Mouse (Mus musculus): ENCODE results near the gene Dclk1.
"Not testable (repeated sequence)": the region's sequence is repeated elsewhere in the genome, so short reads cannot be mapped to it uniquely, and the experiment has no call there.

Dclk1 gene

DNA sequence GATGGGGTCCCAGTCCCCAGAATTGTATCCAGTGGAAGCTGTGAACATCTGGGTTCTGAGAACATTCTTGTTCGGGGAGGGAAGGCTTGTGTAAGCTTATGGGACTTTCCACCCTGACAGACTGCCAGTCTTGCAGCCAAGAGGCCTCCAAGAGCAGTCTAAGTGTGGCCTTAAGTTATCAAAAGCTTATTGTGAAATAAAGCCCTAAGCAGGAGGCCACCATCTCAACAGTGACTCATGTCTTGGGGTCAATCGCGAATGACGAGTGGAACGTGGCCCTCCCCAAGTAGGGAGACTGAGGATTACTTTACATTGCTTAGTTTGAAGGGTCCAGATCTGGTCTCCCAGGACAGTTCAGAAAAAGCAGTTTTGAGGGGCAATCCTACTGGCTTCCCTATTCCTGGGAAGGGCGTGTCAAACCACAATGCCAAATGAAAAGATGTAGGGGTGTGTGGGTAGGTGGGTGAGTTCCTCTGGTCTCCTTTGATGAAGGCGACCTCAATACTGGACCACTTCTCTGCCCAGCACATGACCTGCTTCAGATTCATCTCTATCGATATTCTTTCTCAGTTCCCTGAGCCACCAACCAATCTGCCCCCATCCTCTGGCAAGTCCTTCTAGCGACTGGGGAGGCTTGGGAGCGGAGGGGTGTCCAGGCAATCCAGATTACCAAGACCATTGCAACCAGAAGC, at the start of gene Dclk1:
TSS of gene Dclk1 (plus strand) at position 635 of the 692 bp plus-strand sequence.
- DNase-seq (ENCODE audit: extremely low spot score, low read depth, low spot score) = no peak

DNA sequence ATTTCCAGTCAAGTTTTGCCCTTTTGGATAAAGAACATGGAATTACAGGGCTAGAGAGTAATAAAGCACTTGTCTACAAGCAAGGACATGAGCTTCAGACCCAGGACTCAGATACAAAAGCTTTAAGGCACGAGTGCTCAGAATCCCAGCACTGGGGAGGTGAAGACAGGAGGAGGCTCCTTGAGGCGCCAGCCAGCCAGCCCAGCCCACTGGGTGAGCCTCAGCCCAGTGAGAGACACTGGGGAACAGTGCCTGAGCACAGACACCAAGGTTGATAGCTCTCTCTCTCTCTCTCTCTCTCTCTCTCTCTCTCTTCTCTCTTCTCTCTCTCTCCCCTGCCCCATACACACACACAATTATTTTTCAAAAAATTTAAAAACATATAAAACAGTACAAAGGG, 48.8 kb upstream of the Dclk1 start:
- no peak for DNase-seq (ENCODE audit: extremely low spot score, low read depth, low spot score)

DNA sequence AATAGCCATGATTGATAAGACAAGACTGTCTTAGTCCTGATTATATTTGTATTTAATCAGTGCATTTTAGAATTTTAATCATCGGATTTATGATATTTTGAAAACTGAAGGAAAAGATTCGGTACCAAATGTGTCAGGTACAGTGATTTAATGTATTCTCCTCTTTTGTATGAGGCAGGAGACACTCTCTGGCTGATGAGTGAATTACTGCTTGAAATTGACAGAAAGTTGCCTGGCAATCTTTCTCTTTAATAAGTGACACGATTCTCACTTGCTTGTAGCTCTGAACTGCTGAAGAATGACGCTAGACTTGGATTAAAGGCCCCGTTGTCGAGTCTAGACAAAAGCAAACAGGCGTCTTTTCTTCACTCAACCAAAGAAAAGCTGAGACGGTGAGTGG, 47.4 kb upstream of the Dclk1 start:
- no peak for DNase-seq (ENCODE audit: extremely low spot score, low read depth, low spot score)

DNA sequence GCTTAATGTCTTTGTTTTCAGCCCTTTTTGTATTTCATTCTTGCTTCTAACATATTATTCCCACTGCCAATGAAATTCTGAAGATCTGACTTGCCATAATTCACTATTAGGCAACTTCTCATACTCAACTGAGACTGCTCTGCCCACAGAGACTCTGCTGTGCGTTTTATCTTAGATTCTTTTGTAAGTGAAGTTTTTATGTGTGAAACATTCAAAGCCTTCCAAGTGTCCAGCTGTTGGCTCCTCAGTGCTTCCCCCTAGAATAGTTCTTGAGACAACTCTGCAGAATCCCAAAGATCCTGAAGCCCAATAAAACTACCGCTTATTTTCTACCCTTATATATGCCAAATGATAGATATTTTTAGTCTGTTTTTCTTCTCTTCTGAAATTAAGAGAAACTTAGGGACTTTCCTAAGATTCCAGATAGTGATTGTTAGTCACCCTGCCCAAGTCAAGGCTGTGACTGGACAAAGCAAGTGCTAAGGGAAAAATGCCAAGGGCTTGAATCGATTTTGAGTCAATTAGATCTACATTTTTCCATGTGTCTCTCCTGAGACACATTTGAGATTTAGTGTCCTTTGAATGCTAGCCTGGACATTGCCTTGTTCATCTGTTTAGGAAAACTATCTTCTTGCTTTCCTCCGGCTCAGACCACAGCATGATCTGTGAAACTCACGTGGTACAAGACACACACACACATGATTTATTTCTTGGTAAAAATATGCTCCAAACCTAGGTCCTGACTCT, 46.4 kb upstream of the Dclk1 start:
- DNase-seq (ENCODE audit: extremely low spot score, low read depth, low spot score) = no peak

DNA sequence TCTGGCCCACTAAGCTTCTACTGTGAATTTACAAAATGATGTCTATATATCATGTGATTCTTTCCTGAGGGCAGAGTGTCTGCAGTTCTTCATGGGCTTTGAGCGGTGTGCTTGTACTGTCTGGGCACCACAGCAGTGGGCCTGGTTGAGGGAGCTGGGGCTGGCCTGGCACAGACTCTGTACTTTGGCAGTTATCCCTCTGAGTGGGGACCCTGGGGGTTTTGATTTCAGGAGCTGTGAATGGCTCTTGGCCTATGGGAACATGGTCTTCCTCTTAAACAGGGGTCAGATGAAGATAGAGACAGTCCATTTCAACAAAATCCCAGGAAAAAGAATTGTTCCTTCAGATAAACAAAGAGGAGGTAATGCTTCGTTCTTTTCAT, 45.8 kb upstream of the Dclk1 start:
- no peak for DNase-seq (ENCODE audit: extremely low spot score, low read depth, low spot score)

DNA sequence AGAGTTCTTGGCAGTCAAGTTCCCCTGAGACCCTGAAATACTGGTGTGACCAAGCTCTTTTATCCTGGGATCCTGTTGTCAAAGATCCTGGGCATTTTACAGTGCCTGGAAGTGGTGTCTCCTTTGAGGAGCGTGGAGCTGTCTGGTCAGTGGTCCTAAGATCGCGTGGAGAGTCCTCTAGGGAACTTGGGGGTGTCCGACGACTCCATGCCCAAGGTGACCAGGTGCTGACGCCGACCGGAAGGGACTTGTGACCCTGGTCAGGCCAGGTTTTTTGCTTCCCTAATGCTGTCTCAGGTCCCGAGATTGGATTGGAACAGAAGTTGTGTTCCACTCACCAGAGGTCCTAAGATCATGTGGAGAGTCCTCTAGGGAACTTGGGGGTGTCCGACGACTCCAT, 38.5 kb upstream of the Dclk1 start:
- DNase-seq (ENCODE audit: extremely low spot score, low read depth, low spot score) = not testable (repeated sequence)

DNA sequence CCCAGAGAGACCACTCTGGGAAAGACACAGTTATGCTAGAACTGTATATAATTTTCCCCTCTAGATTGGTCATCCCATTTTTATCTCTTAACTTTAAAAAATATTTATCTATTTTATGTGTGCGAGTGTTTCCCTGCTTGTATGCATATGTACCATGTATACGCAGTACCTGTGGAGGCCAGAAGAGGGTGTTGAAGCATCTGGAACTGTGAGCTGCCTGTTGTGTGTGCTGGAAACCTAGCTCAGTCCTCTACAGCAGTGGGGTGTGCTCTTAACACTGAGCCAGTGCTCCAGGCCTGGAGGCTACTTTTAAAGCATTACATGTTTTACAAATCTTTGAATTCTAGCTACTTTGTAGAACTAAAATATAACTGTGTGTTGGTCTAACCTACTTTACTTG, 35.8 kb upstream of the Dclk1 start:
- DNase-seq (ENCODE audit: extremely low spot score, low read depth, low spot score) = no peak

DNA sequence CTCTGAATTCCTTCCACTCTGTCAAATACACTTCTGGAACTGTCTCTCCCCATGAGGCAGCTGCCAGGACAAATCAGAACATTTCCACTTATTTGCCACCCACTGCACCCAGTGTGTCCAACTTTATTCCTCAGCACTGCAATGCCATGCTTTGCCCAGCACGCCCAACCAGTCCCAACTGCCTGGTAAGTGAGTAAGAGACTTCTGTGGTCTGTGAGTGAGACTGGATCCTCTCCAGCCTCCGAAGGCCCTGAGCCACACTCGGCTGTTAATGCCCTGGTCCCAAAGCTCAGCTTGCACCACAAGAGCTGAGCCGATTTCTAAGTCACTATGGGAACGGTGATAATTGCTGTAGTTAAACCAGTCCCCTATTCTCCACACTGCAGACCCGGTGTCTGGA, 34.5 kb upstream of the Dclk1 start:
- no peak for DNase-seq (ENCODE audit: extremely low spot score, low read depth, low spot score)

DNA sequence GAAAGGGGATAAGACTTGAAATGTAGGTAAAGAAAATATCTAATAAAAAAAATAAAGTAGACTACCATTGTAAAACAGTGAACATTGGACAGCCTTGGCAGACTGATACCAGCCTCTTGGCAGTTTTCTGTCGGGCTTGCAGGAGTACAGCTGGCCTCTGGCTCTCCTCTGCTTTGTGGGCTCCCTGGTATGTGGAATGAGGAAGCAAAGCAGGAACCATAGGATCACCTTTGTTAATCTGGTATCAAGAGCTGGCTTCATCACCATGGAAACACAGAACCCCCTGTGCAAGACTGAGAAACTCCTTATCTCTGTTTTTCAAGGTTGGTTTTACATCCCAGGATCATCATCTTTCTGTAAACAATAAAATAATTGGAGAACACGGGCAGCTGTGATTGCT, 29.9 kb upstream of the Dclk1 start:
- no peak for DNase-seq (ENCODE audit: extremely low spot score, low read depth, low spot score)

DNA sequence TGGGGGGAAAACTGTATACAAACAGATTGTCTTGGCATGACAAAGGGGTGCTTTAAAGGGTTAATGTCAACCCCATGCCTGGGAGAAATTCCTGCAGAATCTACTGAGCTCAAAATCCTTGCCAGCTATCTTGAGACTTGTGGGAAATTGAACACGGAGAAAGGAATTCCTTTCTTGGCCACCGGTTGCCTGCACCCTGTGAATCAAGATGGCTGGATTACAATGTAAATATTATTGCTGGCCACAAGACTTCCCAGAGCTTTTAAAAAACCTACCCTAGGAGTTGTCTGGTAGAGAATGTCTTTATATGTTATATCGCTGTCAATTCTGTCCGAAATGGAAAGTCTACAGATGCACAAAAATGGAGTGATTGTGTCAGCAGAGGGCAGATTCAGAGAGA, 28.4 kb upstream of the Dclk1 start:
- DNase-seq (ENCODE audit: extremely low spot score, low read depth, low spot score) = no peak

DNA sequence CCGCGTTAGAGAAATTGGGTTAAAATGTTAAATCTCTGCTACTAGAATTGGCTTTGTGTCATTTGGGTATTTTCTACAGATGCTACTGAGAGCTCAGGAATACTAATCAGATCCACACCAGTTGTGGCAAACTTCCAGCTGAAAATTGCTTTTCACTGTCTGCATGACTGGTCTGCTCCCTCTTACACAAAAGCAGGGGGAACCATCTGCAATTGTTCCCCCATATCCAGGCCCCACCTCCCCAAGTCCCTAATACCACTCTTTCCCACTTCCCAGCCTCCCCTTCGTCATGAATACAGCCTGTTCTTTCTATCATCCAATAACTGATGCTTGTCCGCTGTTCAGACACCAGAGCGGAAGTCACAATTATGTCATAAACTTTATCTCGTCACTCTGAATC, 27.8 kb upstream of the Dclk1 start:
- no peak for DNase-seq (ENCODE audit: extremely low spot score, low read depth, low spot score)

DNA sequence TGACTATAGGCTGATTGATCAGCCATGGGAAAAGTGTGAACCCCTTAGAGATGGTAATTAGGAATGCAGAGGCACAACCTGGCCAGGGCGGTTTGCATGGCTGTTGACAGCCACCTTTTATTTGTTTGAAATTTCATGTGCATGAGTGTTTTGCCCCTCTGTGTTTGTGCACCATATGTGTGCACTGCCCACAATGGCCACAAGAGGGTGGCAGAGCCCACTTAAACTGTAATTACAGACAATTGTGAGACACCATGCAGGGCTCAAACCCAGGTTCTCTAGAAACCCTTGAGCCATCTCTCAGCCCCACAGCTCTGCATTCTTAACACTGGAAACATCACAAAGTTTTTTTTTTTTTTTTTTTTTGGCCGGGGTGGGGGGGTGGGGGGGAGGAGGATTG, 19.7 kb upstream of the Dclk1 start:
- no peak for DNase-seq (ENCODE audit: extremely low spot score, low read depth, low spot score)

DNA sequence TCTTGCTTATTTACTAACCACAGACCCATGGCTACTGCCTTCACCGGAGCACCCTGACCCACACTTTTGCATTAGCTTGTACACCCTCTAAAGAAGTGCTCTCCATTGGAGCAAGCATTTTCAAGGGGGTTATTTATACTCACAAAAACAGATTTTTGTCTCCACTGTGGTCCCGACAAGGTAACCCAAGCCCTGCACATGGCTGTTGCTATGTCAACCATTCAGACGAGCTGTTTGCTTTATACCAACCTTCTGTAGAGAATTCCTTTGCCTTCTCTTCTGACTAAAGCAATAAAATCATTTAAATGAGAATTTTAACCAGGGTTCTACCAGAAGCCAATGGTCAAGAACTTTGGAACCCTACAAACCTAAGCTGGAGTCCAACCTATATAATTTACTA, 18.3 kb upstream of the Dclk1 start:
- no peak for DNase-seq (ENCODE audit: extremely low spot score, low read depth, low spot score)

DNA sequence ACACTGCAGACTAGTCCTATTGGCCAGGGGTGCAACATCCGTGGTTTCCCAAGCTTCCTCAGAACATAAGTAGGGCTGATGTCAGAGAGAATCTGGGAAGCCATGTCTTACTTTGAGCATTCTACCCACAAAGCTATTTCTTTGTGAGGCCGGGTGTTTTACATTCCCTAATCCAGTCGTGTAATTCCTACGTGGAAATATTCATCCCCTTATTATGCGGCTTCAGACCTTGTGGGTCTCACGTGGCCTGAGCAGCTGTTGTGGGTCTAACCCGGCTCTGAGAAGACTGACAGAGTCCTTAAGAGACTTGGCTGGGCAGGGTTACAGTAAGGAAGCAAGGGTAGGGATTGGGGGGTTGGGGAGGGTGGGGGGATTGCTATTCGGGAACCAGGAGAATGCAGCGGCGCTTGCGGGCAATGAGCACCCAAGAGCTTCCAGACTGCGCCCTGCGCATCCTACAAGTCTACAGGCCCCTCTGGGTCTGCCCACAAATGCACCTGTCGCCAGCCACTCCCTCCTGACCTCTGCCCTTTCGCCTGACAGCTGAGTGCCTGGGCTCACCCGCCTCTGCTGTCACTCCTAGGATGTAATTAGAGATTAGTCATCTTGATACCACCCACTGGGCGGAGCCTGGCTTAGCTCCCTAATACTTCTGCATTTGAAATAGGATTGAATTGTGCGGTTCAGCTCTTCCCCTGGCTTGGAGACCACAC, 15.5 kb upstream of the Dclk1 start:
- no peak for DNase-seq (ENCODE audit: extremely low spot score, low read depth, low spot score)

DNA sequence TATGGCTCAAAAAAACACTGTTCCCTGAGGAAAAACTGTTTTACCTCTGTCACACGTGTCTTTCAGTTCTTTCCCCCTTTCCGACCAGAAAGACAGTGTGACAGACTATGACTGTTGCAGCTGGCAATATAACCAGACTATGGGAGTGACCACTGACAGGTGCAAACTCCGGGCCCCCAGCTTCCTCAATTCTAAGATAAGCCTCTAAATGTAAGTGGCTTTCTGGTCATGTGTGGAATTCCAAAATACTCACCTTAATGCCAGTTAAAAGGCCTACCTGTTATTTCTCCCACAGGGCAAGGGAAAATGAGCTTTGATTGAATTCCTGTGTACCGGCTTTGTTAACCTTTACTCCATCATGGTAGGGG, 15.0 kb upstream of the Dclk1 start:
- DNase-seq (ENCODE audit: extremely low spot score, low read depth, low spot score) = no peak

DNA sequence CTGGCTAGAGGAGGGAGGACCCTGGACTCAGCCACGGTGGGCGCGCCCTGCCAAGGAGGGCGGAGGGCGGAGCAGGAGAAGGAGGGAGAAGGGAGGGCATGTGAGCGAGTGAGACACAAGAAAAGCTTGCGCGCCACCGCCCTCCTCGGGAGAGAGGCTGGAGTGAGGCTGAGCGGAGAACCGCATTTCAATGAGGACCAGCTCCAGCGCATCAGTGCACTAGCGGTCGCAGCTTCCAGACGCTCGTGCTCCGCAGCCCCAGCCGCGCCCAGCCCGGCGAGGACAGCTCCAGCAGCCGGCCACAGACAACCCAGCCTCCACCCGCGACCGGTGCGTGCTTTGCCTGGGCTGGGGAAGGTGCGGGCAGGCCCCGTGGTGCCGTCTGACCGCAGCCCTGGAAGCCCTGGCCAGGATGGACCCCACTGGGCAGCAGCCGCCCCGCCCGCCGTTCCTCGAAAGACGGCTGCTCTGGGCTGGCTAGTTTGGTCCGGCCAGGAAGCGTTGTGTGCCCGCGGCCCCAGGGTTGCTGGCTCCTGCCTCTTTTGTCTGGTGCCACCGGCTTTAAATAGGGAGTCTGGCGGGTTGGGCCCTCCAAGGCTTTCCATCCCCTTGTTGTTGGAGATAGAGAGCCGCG, 375 bp downstream of the Dclk1 start:
- DNase-seq (ENCODE audit: extremely low spot score, low read depth, low spot score) = peak; percentile 28

DNA sequence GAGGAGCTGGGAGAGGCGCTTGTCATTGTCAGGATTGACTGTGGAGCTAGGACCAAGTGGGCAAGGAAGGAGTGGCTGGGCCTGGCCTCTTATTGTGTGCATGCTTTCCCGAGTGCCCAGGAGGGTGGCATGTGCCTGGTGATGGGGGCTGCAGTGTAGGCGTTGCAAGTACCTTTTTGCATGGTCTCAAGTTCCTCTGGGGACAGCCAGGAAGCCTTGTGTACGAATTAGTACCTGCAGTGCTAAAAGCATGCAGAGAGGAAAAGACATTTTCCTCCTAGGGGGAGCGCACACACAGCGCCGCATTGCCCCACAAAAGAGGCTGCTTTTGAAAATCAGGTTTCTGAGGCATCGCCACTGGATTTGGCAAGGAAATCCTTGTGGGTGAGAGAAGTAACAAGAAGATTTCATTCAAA, 900 bp downstream of the Dclk1 start:
- DNase-seq (ENCODE audit: extremely low spot score, low read depth, low spot score) = no peak

DNA sequence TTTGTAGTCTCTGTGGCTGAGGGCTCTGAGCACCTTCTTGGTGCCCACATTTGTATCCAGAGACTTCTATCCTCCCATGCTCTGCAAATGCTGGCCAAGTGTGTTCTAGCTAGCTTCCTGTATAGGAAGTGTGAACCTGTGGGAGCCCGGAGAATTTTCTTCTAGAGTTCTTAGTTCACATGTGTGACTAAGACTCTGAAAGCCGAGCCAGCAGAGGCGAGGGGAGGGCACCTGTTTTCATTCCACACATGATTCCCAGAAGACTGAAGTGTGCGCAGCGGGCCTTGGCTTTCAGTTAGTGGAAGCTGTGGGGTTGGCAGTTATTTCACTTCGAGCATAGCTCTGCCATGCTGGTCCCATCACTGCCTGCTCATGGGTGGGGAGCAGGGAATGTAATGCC, 1.9 kb downstream of the Dclk1 start:
- DNase-seq (ENCODE audit: extremely low spot score, low read depth, low spot score) = no peak

DNA sequence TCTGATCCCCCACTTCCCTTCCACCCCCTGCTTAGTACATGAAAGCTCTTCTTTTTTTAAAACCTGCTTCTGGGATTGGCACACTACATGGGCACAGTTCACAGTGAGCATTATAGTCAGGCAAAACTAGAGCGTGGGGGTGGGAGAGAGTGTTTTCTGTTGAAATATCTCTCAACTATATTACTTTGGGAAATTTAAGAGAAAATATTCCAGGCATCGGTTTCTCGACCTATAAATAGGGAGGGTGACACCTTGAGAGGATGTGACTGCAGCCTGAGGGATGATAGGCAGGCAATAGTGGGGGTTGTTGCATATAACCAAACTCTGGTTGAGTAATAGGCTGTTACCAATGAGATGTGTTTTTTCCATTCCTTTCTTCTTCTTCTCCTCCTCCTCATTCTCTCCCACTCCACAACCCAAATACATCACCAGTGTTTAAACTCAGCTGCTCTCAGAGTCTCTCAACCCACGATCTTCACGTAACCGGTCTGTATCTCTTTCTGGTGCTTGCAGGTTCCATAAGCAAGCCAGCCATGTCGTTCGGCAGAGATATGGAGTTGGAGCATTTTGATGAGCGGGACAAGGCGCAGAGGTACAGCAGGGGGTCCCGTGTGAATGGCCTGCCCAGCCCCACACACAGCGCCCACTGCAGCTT, 4.6 kb downstream of the Dclk1 start:
- DNase-seq (ENCODE audit: extremely low spot score, low read depth, low spot score) = no peak

DNA sequence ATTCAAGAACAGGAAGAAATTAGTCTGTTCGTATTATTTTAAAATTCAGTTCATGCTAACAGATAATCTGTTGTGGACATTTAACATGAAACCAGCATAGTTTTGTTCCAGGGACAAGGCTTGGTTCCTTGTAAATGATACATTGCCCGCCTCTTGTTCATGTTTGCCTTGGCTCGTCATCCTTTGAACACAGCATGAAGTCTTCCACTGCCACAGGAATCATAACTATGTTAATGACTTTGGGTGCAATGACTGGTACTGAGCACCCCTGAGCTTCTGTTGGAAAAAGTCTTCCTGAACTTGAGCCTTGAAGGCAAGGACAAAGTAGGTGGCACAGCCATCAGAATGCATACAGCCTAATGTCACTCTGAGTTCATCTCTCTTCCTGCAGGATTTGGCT, 5.9 kb downstream of the Dclk1 start:
- DNase-seq (ENCODE audit: extremely low spot score, low read depth, low spot score) = no peak

DNA sequence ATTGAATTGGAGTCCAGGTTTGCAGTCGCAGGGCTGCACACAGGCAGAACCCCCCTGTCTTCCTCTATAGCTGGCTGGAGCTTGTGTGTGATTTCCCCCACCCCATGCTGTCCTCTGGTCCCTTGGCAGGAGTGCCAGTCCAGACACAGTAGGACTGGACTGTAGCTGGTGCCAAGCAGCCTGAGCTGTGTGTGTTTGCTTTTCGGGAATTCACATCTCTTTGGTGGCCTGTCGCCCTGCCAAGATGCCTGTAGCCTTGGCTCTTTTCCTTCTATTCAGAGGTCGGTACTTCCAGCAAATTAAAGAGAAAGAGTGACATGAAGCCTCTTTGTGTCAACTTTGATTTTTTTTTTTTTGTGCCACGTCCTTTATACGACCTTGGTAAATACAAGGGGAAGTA, 6.3 kb downstream of the Dclk1 start:
- DNase-seq (ENCODE audit: extremely low spot score, low read depth, low spot score) = no peak
